Mouse (Mus musculus) CD4-positive naive resting alpha-beta T cell, adult 57 days (primary cell): Measurements from ENCODE around the gene Slc19a3. TPM values are rescaled to one million over a fixed set of nuclear protein-coding genes. Genes with fewer than 3 reads are reported as not detected.

ENCODE experiments used
- total RNA-seq: library from RNA; stranded (reverse); gene quantifications from one replicate; pipeline ENCODE4 v1.2.4, GENCODE M21; 2023

Gene Slc19a3
- total RNA-seq: not detected

GRCm38 (mm10) chr1:83038109-83038672 is at the start of gene Slc19a3:
Gene Slc19a3, minus strand, starts transcription at chr1:83038448.

DNA sequence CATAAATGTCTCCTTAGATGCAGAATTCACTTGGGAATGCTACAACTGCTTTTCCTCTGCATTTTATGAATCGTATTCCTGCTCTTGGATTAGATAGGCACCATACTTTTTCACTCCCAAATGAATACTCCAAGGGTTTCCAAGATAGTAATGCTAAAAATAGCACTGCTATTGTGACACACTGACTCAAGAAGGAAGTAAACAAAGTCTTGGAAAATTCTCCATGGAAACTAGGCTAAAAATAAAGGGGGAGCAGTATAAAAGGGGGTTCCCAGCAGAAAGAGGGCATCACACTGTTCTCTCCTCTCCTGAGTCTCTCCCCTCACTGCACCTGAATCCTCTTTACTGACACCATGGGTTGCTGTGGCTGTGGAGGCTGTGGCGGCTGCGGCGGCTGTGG is 22.4 kb upstream of the Slc19a3 start, which contains the start of gene Krtap28-13:
TSS of gene Krtap28-13 (plus strand) at position 288 of the 400 bp plus-strand sequence.

GRCm38 (mm10) chr1:83059278-83059677 is 21.0 kb upstream of the Slc19a3 start, which contains the start of gene A030005K14Rik:
Gene A030005K14Rik, minus strand, starts transcription at chr1:83059378.

DNA sequence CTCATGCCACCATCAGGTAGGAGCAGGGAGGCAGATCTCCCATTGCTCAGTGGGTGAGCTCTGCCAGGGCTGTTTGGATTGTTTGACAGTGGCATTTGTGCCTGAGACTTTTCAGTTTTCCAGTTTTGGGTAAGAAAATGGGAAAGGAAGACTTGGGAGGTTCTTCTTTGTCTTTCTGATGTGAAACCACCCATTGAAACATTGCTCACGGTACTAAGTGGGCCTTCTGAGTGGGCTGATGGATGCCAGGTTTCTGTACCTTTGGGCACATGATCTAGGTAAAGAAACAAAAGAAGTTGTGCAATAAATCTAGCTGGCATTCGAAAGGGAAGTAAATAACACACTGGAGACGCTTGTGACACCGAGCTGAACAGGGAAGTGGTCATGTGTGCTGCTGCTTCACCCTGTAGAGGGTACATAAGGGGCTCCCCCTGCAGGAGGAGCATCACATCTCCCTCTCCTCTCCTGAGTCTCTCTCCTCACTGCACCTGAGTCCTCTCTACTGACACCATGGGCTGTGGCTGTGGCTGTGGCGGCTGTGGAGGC is 6.7 kb upstream of the Slc19a3 start, which contains the start of gene Gm47969:
TSS of gene Gm47969 (plus strand) at position 51 of the 546 bp plus-strand sequence.

DNA sequence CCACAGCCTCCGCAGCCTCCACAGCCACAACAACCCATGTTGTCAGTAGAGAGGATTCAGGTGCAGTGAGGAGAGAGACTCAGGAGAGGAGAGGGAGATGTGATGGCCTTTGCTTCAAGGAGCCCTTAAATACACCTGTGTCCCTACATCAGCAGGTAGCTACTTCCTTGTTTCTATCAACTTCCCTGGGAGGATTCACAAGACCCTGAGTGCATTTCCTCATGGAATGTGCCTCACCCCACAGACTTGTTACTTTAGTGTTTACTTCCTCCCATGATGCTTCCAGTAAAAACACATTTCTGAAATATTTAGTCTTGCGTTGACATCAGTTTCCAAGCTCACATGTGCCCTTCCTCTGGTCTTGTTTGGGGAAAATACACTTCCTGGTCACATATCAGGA is 4.1 kb upstream of the Slc19a3 start, which contains the start of gene Krtap28-10:
TSS of gene Krtap28-10 (minus strand) at position 101 of the 400 bp plus-strand sequence.

DNA sequence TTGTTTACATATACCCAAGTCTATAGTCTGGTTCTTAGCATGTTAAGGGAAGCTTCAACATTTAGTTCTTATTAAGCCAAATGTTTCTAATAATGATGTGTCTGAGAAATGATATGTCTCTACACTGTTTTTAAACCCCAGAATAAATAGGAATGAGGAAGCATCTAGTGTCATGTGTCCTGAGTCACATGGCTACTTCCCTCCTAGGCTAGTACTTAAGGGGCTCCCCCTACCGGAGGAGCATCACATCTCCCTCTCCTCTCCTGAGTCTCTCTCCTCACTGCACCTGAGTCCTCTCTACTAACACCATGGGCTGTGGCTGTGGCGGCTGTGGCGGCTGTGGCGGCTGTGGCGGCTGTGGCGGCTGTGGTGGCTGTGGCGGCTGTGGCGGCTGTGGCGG is 37.9 kb downstream of the Slc19a3 start, which contains the start of gene Gm47959:
TSS of gene Gm47959 (plus strand) at position 243 of the 400 bp plus-strand sequence.

Other genes starting within 250 kb of the Slc19a3 start
- 102 TPM for gene Agfg1, start 199.0 kb downstream of the Slc19a3 start, total RNA-seq
- 5.9 TPM for gene A030005L19Rik, start 125.1 kb downstream of the Slc19a3 start, total RNA-seq
- 0.77 TPM for gene A030014E15Rik, start 113.5 kb downstream of the Slc19a3 start, total RNA-seq
- gene Gm6217, start 107.0 kb downstream of the Slc19a3 start, total RNA-seq: not detected
- gene A030003K21Rik, start 95.1 kb downstream of the Slc19a3 start, total RNA-seq: not detected
- not detected for gene Gm7544, start 82.4 kb downstream of the Slc19a3 start, total RNA-seq
- gene Gm47955, start 78.2 kb downstream of the Slc19a3 start, total RNA-seq: not detected
- gene Gm47959, start 37.9 kb downstream of the Slc19a3 start, total RNA-seq: not detected
- gene Krtap28-10, start 4.0 kb upstream of the Slc19a3 start, total RNA-seq: not detected
- gene Gm47969, start 6.5 kb upstream of the Slc19a3 start, total RNA-seq: not detected
- not detected for gene A030005K14Rik, start 20.9 kb upstream of the Slc19a3 start, total RNA-seq
- not detected for gene Krtap28-13, start 22.5 kb upstream of the Slc19a3 start, total RNA-seq
- gene Ccl20, start 78.3 kb upstream of the Slc19a3 start, total RNA-seq: not detected
- not detected for gene Daw1, start 121.3 kb upstream of the Slc19a3 start, total RNA-seq